Mouse (Mus musculus) myocyte (in vitro differentiated cells): ENCODE data around the gene Lamc2. TPM values are rescaled to one million over a fixed set of nuclear protein-coding genes. Genes with fewer than 3 reads are reported as not detected.
"Not testable (repeated sequence)": the region's sequence is repeated elsewhere in the genome, so short reads cannot be mapped to it uniquely, and the experiment has no call there.

Experiments
- H3K27me3 ChIP-seq: one replicate; pipeline ENCODE4 v1.6.1; 2011; ENCODE audit not compliant: control insufficient read depth, insufficient read depth, insufficient read length
- H3K36me3 ChIP-seq: one replicate; pipeline ENCODE4 v1.6.1; 2011; ENCODE audit not compliant: control insufficient read depth, insufficient read depth
- H3K4me2 ChIP-seq: one replicate; pipeline ENCODE4 v1.6.1; 2011; ENCODE audit warnings: low read depth, control low read depth
- H3K4me3 ChIP-seq: one replicate; pipeline ENCODE4 v1.5.1; 2011; ENCODE audit warnings: mild to moderate bottlenecking, control low read depth, moderate library complexity
- H3K79me2 ChIP-seq: one replicate; pipeline ENCODE4 v1.6.1; 2011; ENCODE audit not compliant: control insufficient read depth, insufficient read depth
- H3ac ChIP-seq: one replicate; pipeline ENCODE4 v1.6.1; 2011; ENCODE audit not compliant: control insufficient read depth, insufficient read length
- CEBPB ChIP-seq: IDR thresholded peaks from 2 replicates; pipeline ENCODE4 v1.6.1; 2011; ENCODE audit warnings: mild to moderate bottlenecking, moderate library complexity; ENCODE audit not compliant: poor library complexity, insufficient read depth, severe bottlenecking
- E2F4 ChIP-seq: IDR thresholded peaks from one replicate; pipeline ENCODE4 v1.6.1; 2011; ENCODE audit warnings: mild to moderate bottlenecking, control low read depth, moderate library complexity; ENCODE audit not compliant: insufficient read depth
- MAX ChIP-seq: IDR thresholded peaks from one replicate; pipeline ENCODE4 v1.6.1; 2011; ENCODE audit warnings: low read depth, mild to moderate bottlenecking, control low read depth
- MYOD1 ChIP-seq, 3 experiments: IDR thresholded peaks; one replicate each; pipeline ENCODE4 v1.6.1; 2011; ENCODE audit warnings: control low read depth in 2 of 3, low read depth in 2 of 3, mild to moderate bottlenecking in 2 of 3, moderate library complexity in 1 of 3; ENCODE audit not compliant: insufficient read length in 2 of 3, control insufficient read depth in 1 of 3
- MYOG ChIP-seq, 3 experiments: IDR thresholded peaks; one replicate each; pipeline ENCODE4 v1.6.1; 2011; ENCODE audit warnings: control low read depth in 2 of 3, low read depth in 2 of 3, mild to moderate bottlenecking in 2 of 3; ENCODE audit not compliant: insufficient read length in 2 of 3, control insufficient read depth in 1 of 3, insufficient read depth in 1 of 3
- POLR2A ChIP-seq: IDR thresholded peaks from one replicate; pipeline ENCODE4 v1.6.1; 2011; ENCODE audit warnings: low read depth, mild to moderate bottlenecking, control low read depth, moderate library complexity; ENCODE audit not compliant: insufficient read length
- POLR2AphosphoS2 ChIP-seq: IDR thresholded peaks from one replicate; pipeline ENCODE4 v1.6.1; 2011; ENCODE audit warnings: low read depth, control low read depth; ENCODE audit not compliant: insufficient read length
- REST ChIP-seq: IDR thresholded peaks from one replicate; pipeline ENCODE4 v1.6.1; 2011; ENCODE audit warnings: mild to moderate bottlenecking, control low read depth, moderate library complexity; ENCODE audit not compliant: insufficient read depth, insufficient read length
- SRF ChIP-seq: IDR thresholded peaks from one replicate; pipeline ENCODE4 v1.6.1; 2011; ENCODE audit warnings: low read depth; ENCODE audit not compliant: control insufficient read depth, insufficient read length
- TCF12 ChIP-seq: IDR thresholded peaks from one replicate; pipeline ENCODE4 v1.6.1; 2011; ENCODE audit warnings: mild to moderate bottlenecking, control low read depth; ENCODE audit not compliant: poor library complexity, insufficient read depth, severe bottlenecking
- TCF3 ChIP-seq: IDR thresholded peaks from one replicate; pipeline ENCODE4 v1.6.1; 2011; ENCODE audit warnings: low read depth, control low read depth; ENCODE audit not compliant: insufficient read length
- USF1 ChIP-seq: IDR thresholded peaks from one replicate; pipeline ENCODE4 v1.6.1; 2011; ENCODE audit warnings: low read depth, mild to moderate bottlenecking, control low read depth, moderate library complexity
- polyA plus RNA-seq: library from polyadenylated mRNA; unstranded; fragments of >200 nt; fragmentation: generic; extraction: Trizol; gene quantifications from one replicate; pipeline ENCODE4 v1.2.1, GENCODE M21; 2012; ENCODE audit warnings: missing spikeins

The Lamc2 gene
- polyA plus RNA-seq, 1 experiment: 10.2 TPM

GRCm38 (mm10) chr1:153084191-153084590 lies 102.1 kb downstream of the Lamc2 start:
- H3K4me3 ChIP-seq: no peak overlapping the region
- no peaks in the 10 kb centered on the region for H3K36me3 ChIP-seq
- no peaks in the 10 kb centered on the region for H3K79me2 ChIP-seq
- TF ChIP-seq POLR2A: no peak
- no peak for TF ChIP-seq E2F4
- TF ChIP-seq TCF3: no peak
- TF ChIP-seq MYOG (IDR thresholded peaks at IDR 0.05; ENCODE audit: control insufficient read depth in 1 of 3, insufficient read depth in 1 of 3, insufficient read length in 2 of 3, low read depth in 2 of 3): no peak
- no peak for TF ChIP-seq SRF
- no peak for TF ChIP-seq USF1
- TF ChIP-seq REST: no peak
- no peak for TF ChIP-seq POLR2AphosphoS2
- TF ChIP-seq MAX: no peak
- TF ChIP-seq CEBPB: no peak
- no peak for TF ChIP-seq TCF12
- no peak for TF ChIP-seq MYOD1 (IDR thresholded peaks at IDR 0.05; ENCODE audit: control insufficient read depth in 1 of 3, insufficient read length in 2 of 3, low read depth in 2 of 3)
- no peaks in the 10 kb centered on the region for H3K27me3 ChIP-seq
- H3ac ChIP-seq: no peak overlapping the region
- H3K4me2 ChIP-seq: peak overlapping the region; percentile 60

GRCm38 (mm10) chr1:153083233-153083632 lies 103.0 kb downstream of the Lamc2 start:
- not testable (repeated sequence) for H3K4me3 ChIP-seq, H3K36me3 ChIP-seq, H3K4me2 ChIP-seq, H3K79me2 ChIP-seq, H3K27me3 ChIP-seq, H3ac ChIP-seq

- no peak overlapping the region for H3K4me3 ChIP-seq
- H3K4me2 ChIP-seq: no peak overlapping the region
- H3K79me2 ChIP-seq: no peaks in the 10 kb centered on the region
- no peaks in the 10 kb centered on the region for H3K27me3 ChIP-seq
- no peak overlapping the region for H3ac ChIP-seq
- H3K36me3 ChIP-seq: no peaks in the 10 kb centered on the region
- no peak for TF ChIP-seq MYOG (IDR thresholded peaks at IDR 0.05; ENCODE audit: control insufficient read depth in 1 of 3, insufficient read depth in 1 of 3, insufficient read length in 2 of 3, low read depth in 2 of 3)
- TF ChIP-seq MAX: no peak
- no peak for TF ChIP-seq CEBPB
- TF ChIP-seq SRF: no peak
- no peak for TF ChIP-seq E2F4
Measured at GRCm38 (mm10) chr1:153075955-153076354, 110.3 kb downstream of the Lamc2 start.

GRCm38 (mm10) chr1:153075087-153075736 lies 111.0 kb downstream of the Lamc2 start:
- Histone ChIP-seq H3K36me3 (no peaks in the 10 kb centered on the region), H3K27me3 (no peaks in the 10 kb centered on the region)
- no peak for TF ChIP-seq USF1
- no peak for TF ChIP-seq MYOD1 (IDR thresholded peaks at IDR 0.05; ENCODE audit: control insufficient read depth in 1 of 3, insufficient read length in 2 of 3, low read depth in 2 of 3)
- TF ChIP-seq POLR2AphosphoS2: no peak
- TF ChIP-seq MYOG (IDR thresholded peaks at IDR 0.05; ENCODE audit: control insufficient read depth in 1 of 3, insufficient read depth in 1 of 3, insufficient read length in 2 of 3, low read depth in 2 of 3): no peak
- TF ChIP-seq MAX: no peak
- no peak for TF ChIP-seq CEBPB
- TF ChIP-seq TCF3: no peak
- no peak for TF ChIP-seq SRF
- TF ChIP-seq POLR2A: no peak

GRCm38 (mm10) chr1:153073441-153073840 lies 112.8 kb downstream of the Lamc2 start:
- TF ChIP-seq E2F4 (no peak), CEBPB (no peak), TCF3 (no peak), TCF12 (no peak), POLR2AphosphoS2 (no peak), POLR2A (no peak), MYOD1 (IDR thresholded peaks at IDR 0.05; ENCODE audit: control insufficient read depth in 1 of 3, insufficient read length in 2 of 3, low read depth in 2 of 3) (no peak), USF1 (no peak), REST (no peak), MYOG (IDR thresholded peaks at IDR 0.05; ENCODE audit: control insufficient read depth in 1 of 3, insufficient read depth in 1 of 3, insufficient read length in 2 of 3, low read depth in 2 of 3) (no peak), MAX (no peak), SRF (no peak)
- no peak overlapping the region for H3K4me3 ChIP-seq
- no peak overlapping the region for H3K4me2 ChIP-seq
- no peaks in the 10 kb centered on the region for H3K79me2 ChIP-seq
- no peaks in the 10 kb centered on the region for H3K27me3 ChIP-seq
- no peak overlapping the region for H3ac ChIP-seq
- H3K36me3 ChIP-seq: no peaks in the 10 kb centered on the region

More at GRCm38 (mm10) chr1:153075087-153075736, 111.0 kb downstream of the Lamc2 start:
- Histone ChIP-seq H3K4me3 (no peak overlapping the region), H3K4me2 (no peak overlapping the region), H3K79me2 (no peaks in the 10 kb centered on the region), H3ac (no peak overlapping the region)

Other genes starting within 250 kb of the Lamc2 start
- gene Nmnat2, start 231.5 kb downstream of the Lamc2 start, polyA plus RNA-seq: 2.1 TPM
- gene Lamc1, start 146.3 kb upstream of the Lamc2 start, polyA plus RNA-seq: 50.9 TPM
- gene Shcbp1l, start 238.7 kb upstream of the Lamc2 start, polyA plus RNA-seq: not detected